Mouse (Mus musculus) embryonic facial prominence, embryonic 14.5 days (tissue): Measurements from ENCODE around the gene Oaf. TPM values are rescaled to one million over a fixed set of nuclear protein-coding genes. Genes with fewer than 3 reads are reported as not detected.

Experiments used
- ATAC-seq: fragments of 200-750 bp; cut with Nextera tagmentation; 2 replicates; pipeline ENCODE4 v1.8.0; 2017; ENCODE audit warnings: low read depth, moderate number of reproducible peaks, moderate TSS enrichment
- DNase-seq: peaks from one replicate; pipeline ENCODE4 v3.0.0-alpha.2; 2015; ENCODE audit warnings: low spot score
- H3K27ac ChIP-seq: fragments of 300-500 bp; sonication (generic); replicated peaks from 2 replicates; pipeline ENCODE4 v1.5.1; 2014; ENCODE audit warnings: low read depth, mild to moderate bottlenecking, low read length, moderate library complexity
- H3K27me3 ChIP-seq: fragments of 300-500 bp; sonication (generic); replicated peaks from 2 replicates; pipeline ENCODE4 v1.6.1; 2014; ENCODE audit warnings: low read length; ENCODE audit not compliant: control insufficient read depth, insufficient read depth
- H3K36me3 ChIP-seq: fragments of 300-500 bp; sonication (generic); 2 replicates; pipeline ENCODE4 v1.6.1; 2014; ENCODE audit warnings: low read length, mixed read lengths; ENCODE audit not compliant: control insufficient read depth, insufficient read depth
- H3K4me1 ChIP-seq: fragments of 300-500 bp; sonication (generic); 2 replicates; pipeline ENCODE4 v1.6.1; 2014; ENCODE audit warnings: antibody characterized with exemption, low read length; ENCODE audit not compliant: control insufficient read depth, insufficient read depth
- H3K4me2 ChIP-seq: fragments of 300-500 bp; sonication (generic); 2 replicates; pipeline ENCODE4 v1.6.1; 2014; ENCODE audit warnings: low read depth, mild to moderate bottlenecking, low read length, moderate library complexity, mixed read lengths
- H3K4me3 ChIP-seq: fragments of 300-500 bp; sonication (generic); 2 replicates; pipeline ENCODE4 v1.5.1; 2014; ENCODE audit warnings: low read depth, mild to moderate bottlenecking, low read length
- H3K9ac ChIP-seq: fragments of 300-500 bp; sonication (generic); 2 replicates; pipeline ENCODE4 v1.6.1; 2014; ENCODE audit warnings: low read depth, mild to moderate bottlenecking, low read length, moderate library complexity, mixed read lengths
- H3K9me3 ChIP-seq: fragments of 300-500 bp; sonication (generic); 2 replicates; pipeline ENCODE4 v1.6.1; 2016; ENCODE audit warnings: low read length; ENCODE audit not compliant: control insufficient read depth
- WGBS: fragments of 180-500 bp; shearing (Covaris S2); extraction: QIAGEN DNeasy Blood & Tissue Kit; methylation state at CpG from one replicate; pipeline ENCODE4 v1.1.7; 2014; 5-methylcytosine and 5-hydroxymethylcytosine counted together
- polyA plus RNA-seq: library from polyadenylated mRNA; unstranded; fragments of >200 nt; fragmentation: Nextera tagmentation; extraction: Ambion mirVana; gene quantifications from 2 replicates; pipeline ENCODE4 v1.2.1, GENCODE M21; 2014

Oaf gene
- polyA plus RNA-seq, 1 experiment from 2014 or later, result 123 TPM

- ATAC-seq, result no peak
- H3K9me3 ChIP-seq, result peaks cover 4% of the 10 kb centered on the region
- DNase-seq, result no peak
- no peak overlapping the region for H3K27ac ChIP-seq
- H3K4me3 ChIP-seq, result no peak overlapping the region
- peaks cover 27% of the 10 kb centered on the region for H3K27me3 ChIP-seq
- 72% methylated on average over 8 of the region's 8 CpGs for WGBS
- peaks cover 38% of the 10 kb centered on the region for H3K4me1 ChIP-seq
- no peaks in the 10 kb centered on the region for H3K36me3 ChIP-seq
- H3K4me2 ChIP-seq, result no peak overlapping the region
- H3K9ac ChIP-seq, result no peak overlapping the region
Measured at GRCm38 (mm10) chr9:43267357-43267756, 27.6 kb upstream of the Oaf start.

DNA sequence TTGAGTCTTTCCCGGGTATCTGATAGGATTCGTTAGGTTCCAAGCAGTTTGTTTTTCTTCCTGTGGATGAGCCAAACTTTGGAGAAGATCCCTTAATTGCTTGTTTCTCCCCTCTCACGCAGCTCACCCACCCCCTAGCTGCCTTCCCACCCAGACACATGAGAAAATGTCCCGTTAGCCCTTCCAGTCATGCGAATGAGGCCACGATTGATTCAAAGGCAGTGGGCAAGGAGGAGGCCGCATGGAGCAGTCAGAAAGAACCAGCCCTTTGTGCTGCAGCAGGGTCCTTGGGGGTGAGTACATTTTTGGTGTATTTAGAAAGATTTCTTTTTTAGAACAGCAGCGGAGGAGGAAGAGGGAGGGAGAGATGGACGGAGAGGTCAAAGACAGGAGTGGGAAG, 25.5 kb upstream of the Oaf start:
- Histone ChIP-seq H3K4me1 (peaks cover 48% of the 10 kb centered on the region), H3K9ac (no peak overlapping the region), H3K4me3 (no peak overlapping the region), H3K27ac (peak overlapping the region; percentile 54), H3K36me3 (no peaks in the 10 kb centered on the region), H3K27me3 (peaks cover 9% of the 10 kb centered on the region; the same call in 1 of the 2 replicates), H3K4me2 (no peak overlapping the region), H3K9me3 (peaks cover 4% of the 10 kb centered on the region)
- DNase-seq (no peak), ATAC-seq (no peak)
- WGBS, result 44% methylated on average over 9 of the region's 9 CpGs

- H3K9me3 ChIP-seq, result peaks cover 4% of the 10 kb centered on the region
- 21% methylated on average over 11 of the region's 11 CpGs for WGBS
- no peak overlapping the region; the same call in 1 of the 2 replicates for H3K9ac ChIP-seq
- H3K27ac ChIP-seq, result peak overlapping the region; percentile 95
- H3K36me3 ChIP-seq, result no peaks in the 10 kb centered on the region
- H3K27me3 ChIP-seq, result no peaks in the 10 kb centered on the region
- no peak overlapping the region for H3K4me2 ChIP-seq
- DNase-seq, result peak; percentile 77
- 0 out of 2 replicates have a peak, but pooled peaks have one; percentile 26 for ATAC-seq
- H3K4me1 ChIP-seq, result peaks cover 47% of the 10 kb centered on the region
- H3K4me3 ChIP-seq, result no peak overlapping the region
Measured at GRCm38 (mm10) chr9:43263946-43264451, 24.3 kb upstream of the Oaf start.

- Histone ChIP-seq H3K27ac (peak overlapping the region; percentile 95), H3K27me3 (no peaks in the 10 kb centered on the region), H3K4me1 (peaks cover 48% of the 10 kb centered on the region), H3K9me3 (no peaks in the 10 kb centered on the region), H3K4me2 (0 out of 2 replicates have a peak overlapping the region, but pooled peaks have one; percentile 4), H3K4me3 (no peak overlapping the region), H3K9ac (0 out of 2 replicates have a peak overlapping the region, but pooled peaks have one; percentile 8), H3K36me3 (no peaks in the 10 kb centered on the region)
- ATAC-seq (peak; percentile 17; the same call in 1 of the 2 replicates), DNase-seq (peak; percentile 72)
- WGBS, result 29% methylated on average over 9 of the region's 9 CpGs
Measured at GRCm38 (mm10) chr9:43262811-43263550, 23.3 kb upstream of the Oaf start.

- peaks cover 52% of the 10 kb centered on the region for H3K4me1 ChIP-seq
- DNase-seq (peak; percentile 76), ATAC-seq (peak; percentile 20; the same call in 1 of the 2 replicates)
- H3K27ac ChIP-seq, result peak overlapping the region; percentile 95
- no peaks in the 10 kb centered on the region for H3K27me3 ChIP-seq
- no peak overlapping the region for H3K4me3 ChIP-seq
- no peaks in the 10 kb centered on the region for H3K36me3 ChIP-seq
- 0 out of 2 replicates have a peak overlapping the region, but pooled peaks have one; percentile 4 for H3K4me2 ChIP-seq
- H3K9me3 ChIP-seq, result no peaks in the 10 kb centered on the region
- H3K9ac ChIP-seq, result no peak overlapping the region
- WGBS, result 22% methylated on average over 4 of the region's 4 CpGs
Measured at GRCm38 (mm10) chr9:43262390-43262789, 22.7 kb upstream of the Oaf start.

- H3K4me3 ChIP-seq, result no peak overlapping the region
- ATAC-seq (0 out of 2 replicates have a peak, but pooled peaks have one; percentile 5), DNase-seq (no peak)
- H3K9me3 ChIP-seq, result no peaks in the 10 kb centered on the region
- no peaks in the 10 kb centered on the region for H3K27me3 ChIP-seq
- H3K36me3 ChIP-seq, result no peaks in the 10 kb centered on the region
- WGBS, result 28% methylated on average over 2 of the region's 2 CpGs
- no peak overlapping the region for H3K4me2 ChIP-seq
- no peak overlapping the region for H3K9ac ChIP-seq
- H3K27ac ChIP-seq, result peak overlapping the region; percentile 95
- peaks cover 52% of the 10 kb centered on the region for H3K4me1 ChIP-seq
Measured at GRCm38 (mm10) chr9:43261941-43262340, 22.2 kb upstream of the Oaf start.

DNA sequence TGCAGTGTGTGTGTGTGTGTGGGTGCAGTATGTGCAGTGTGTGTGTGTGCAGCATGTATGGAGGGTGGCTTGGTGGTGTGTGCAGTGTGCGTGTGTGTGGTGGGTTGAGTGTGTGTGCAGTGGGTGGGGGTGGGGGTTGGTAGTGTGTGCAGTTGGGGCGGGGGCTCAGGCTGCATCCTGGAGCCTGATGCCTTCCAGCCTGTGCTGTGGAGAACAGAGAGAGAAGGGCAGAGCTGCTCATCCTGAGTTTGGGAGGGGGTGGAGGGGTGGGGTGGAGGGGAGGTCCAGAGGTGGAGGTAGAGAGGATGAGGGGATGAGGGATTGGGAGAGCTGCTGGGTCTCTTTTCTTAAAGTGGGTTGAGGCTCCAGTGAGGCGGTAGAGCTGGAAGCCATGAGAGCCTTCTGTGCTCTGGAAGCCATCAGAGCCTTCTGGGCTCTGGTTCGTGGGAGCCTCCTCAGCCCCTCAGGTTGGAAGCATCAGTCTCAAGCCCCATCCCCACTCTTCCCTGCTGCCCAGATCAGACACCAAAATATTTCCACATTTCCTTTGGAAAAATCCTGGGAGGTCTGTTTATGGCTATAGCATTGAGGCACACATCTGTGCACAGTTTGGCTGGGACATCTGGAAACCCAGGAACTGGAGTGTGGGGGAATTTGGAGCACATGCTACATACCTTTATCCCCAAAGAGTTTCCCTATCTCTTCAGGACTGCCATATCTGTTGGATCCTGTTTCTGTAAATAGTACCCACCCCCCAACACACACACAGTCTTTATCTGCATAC, 21.6 kb upstream of the Oaf start:
- no peaks in the 10 kb centered on the region for H3K27me3 ChIP-seq
- peak overlapping the region; percentile 10; the same call in 1 of the 2 replicates for H3K4me2 ChIP-seq
- peak overlapping the region; percentile 95 for H3K27ac ChIP-seq
- peak; percentile 77 for ATAC-seq
- peaks cover 52% of the 10 kb centered on the region for H3K4me1 ChIP-seq
- peak; percentile 93 for DNase-seq
- no peak overlapping the region for H3K4me3 ChIP-seq
- no peak overlapping the region; the same call in 1 of the 2 replicates for H3K9ac ChIP-seq
- H3K36me3 ChIP-seq, result no peaks in the 10 kb centered on the region
- WGBS, result 15% methylated on average over 2 of the region's 4 CpGs
- H3K9me3 ChIP-seq, result no peaks in the 10 kb centered on the region

DNA sequence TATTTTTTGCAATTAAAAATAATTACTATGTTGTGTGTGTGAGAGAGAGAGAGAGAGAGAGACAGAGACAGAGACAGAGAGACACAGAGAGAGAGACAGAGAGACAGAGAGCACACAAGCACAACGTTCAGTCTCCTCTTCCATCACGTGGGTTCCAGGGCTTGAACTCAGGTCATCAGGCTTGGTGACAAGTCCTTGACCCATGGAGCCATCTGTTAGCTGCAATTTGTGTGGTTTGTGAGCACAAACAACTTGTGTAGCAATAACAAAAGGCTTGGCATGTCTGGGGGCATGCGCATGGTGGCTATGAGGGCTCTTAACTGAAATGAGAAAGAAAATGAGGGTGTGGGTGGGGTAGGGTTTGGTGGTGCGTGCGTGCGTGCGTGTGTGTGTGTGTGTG, 20.9 kb upstream of the Oaf start:
- H3K9ac ChIP-seq, result no peak overlapping the region
- H3K9me3 ChIP-seq, result no peaks in the 10 kb centered on the region
- no peak for DNase-seq
- peak overlapping the region; percentile 95 for H3K27ac ChIP-seq
- H3K4me1 ChIP-seq, result peaks cover 52% of the 10 kb centered on the region
- no peak for ATAC-seq
- 56% methylated on average over 6 of the region's 7 CpGs for WGBS
- no peaks in the 10 kb centered on the region for H3K36me3 ChIP-seq
- H3K27me3 ChIP-seq, result no peaks in the 10 kb centered on the region
- no peak overlapping the region for H3K4me3 ChIP-seq
- no peak overlapping the region for H3K4me2 ChIP-seq
